Mouse (Mus musculus) CH12.LX (cell line): ENCODE measurements around the gene Cc2d2a. TPM values are rescaled to one million over a fixed set of nuclear protein-coding genes. Genes with fewer than 3 reads are reported as not detected.

ENCODE experiments used
- DNase-seq: peaks from one replicate; pipeline ENCODE4 v3.0.0-alpha.2; 2013; ENCODE audit errors: extremely low read depth
- H3K27ac ChIP-seq: 2 replicates; pipeline ENCODE4 v1.5.1; 2012; ENCODE audit warnings: low read depth, mild to moderate bottlenecking, control low read depth, moderate library complexity; ENCODE audit not compliant: insufficient read depth
- H3K27me3 ChIP-seq: replicated peaks from 2 replicates; pipeline ENCODE3; 2012; ENCODE audit warnings: inconsistent platforms
- H3K36me3 ChIP-seq, 2 experiments: replicated peaks in 1 of 2; 2 replicates each; pipeline versions ENCODE3 to v1.6.1; 2012; ENCODE audit warnings: inconsistent platforms in 1 of 2, low read length in 1 of 2, mild to moderate bottlenecking in 1 of 2, mixed read lengths in 1 of 2, moderate library complexity in 1 of 2; ENCODE audit not compliant: control insufficient read depth in 1 of 2, insufficient read depth in 1 of 2
- H3K4me1 ChIP-seq, 2 experiments: 2 replicates each; pipeline ENCODE4 v1.6.1; 2012; ENCODE audit warnings: inconsistent platforms in 1 of 2, moderate library complexity in 1 of 2; ENCODE audit not compliant: insufficient read depth in 2 of 2, control insufficient read depth in 1 of 2
- H3K4me2 ChIP-seq: 2 replicates; pipeline ENCODE4 v1.6.1; 2012; ENCODE audit warnings: low read depth, mild to moderate bottlenecking, control low read depth; ENCODE audit not compliant: poor library complexity, insufficient read depth, severe bottlenecking
- H3K4me3 ChIP-seq, 3 experiments: fragments of 150-350 bp in 1 of 3; sonication (generic) in 1 of 3; replicated peaks in 1 of 3; 2 replicates each; pipeline versions ENCODE3 to v1.5.1; 2011 to 2012; ENCODE audit warnings: low read depth in 2 of 3, low read length in 2 of 3, mild to moderate bottlenecking in 2 of 3, moderate library complexity in 2 of 3, control low read depth in 1 of 3, improper control_type of control experiment in 1 of 3, inconsistent platforms in 1 of 3, mixed read lengths in 1 of 3; ENCODE audit not compliant: poor library complexity in 1 of 3
- H3K79me2 ChIP-seq: replicated peaks from 2 replicates; pipeline ENCODE4 v1.6.1; 2012; ENCODE audit warnings: mild to moderate bottlenecking, moderate library complexity; ENCODE audit not compliant: control insufficient read depth, poor library complexity, insufficient read depth, severe bottlenecking; ENCODE audit errors: extremely low read depth
- H3K9ac ChIP-seq: 2 replicates; pipeline ENCODE4 v1.6.1; 2012; ENCODE audit warnings: low read depth, mild to moderate bottlenecking, control low read depth, moderate library complexity; ENCODE audit not compliant: insufficient read depth
- H3K9me3 ChIP-seq: replicated peaks from 2 replicates; pipeline ENCODE3; 2012; ENCODE audit warnings: low read length, inconsistent platforms, mixed read lengths
- BHLHE40 ChIP-seq: IDR thresholded peaks from 2 replicates; pipeline ENCODE4 v1.6.1; 2011; ENCODE audit warnings: mild to moderate bottlenecking, low read depth, low read length, improper control_type of control experiment
- CHD1 ChIP-seq: IDR thresholded peaks from 2 replicates; pipeline ENCODE4 v1.6.1; 2012; ENCODE audit warnings: low read depth, low read length, improper control_type of control experiment, inconsistent platforms
- CHD2 ChIP-seq: IDR thresholded peaks from 2 replicates; pipeline ENCODE4 v1.6.1; 2011; ENCODE audit warnings: low read length, improper control_type of control experiment
- E2F4 ChIP-seq: IDR thresholded peaks from 2 replicates; pipeline ENCODE4 v1.6.1; 2011; ENCODE audit warnings: low read depth, low read length, improper control_type of control experiment; ENCODE audit not compliant: insufficient replicate concordance
- ELF1 ChIP-seq: IDR thresholded peaks from 2 replicates; pipeline ENCODE4 v1.6.1; 2014; ENCODE audit warnings: low read depth, mild to moderate bottlenecking, inconsistent platforms, low read length, improper control_type of control experiment
- ETS1 ChIP-seq: conservative IDR thresholded peaks from 2 replicates; pipeline ENCODE4 v1.6.1; 2012; ENCODE audit warnings: low read depth, mild to moderate bottlenecking, inconsistent platforms, low read length, improper control_type of control experiment, moderate library complexity
- GABPA ChIP-seq: IDR thresholded peaks from 2 replicates; pipeline ENCODE4 v1.6.1; 2012; ENCODE audit warnings: low read depth, low read length, improper control_type of control experiment, inconsistent platforms; ENCODE audit not compliant: insufficient replicate concordance
- HCFC1 ChIP-seq: IDR thresholded peaks from 2 replicates; pipeline ENCODE4 v1.6.1; 2012; ENCODE audit warnings: low read depth, mild to moderate bottlenecking, inconsistent platforms, low read length, improper control_type of control experiment
- IRF4 ChIP-seq: IDR thresholded peaks from 2 replicates; pipeline ENCODE4 v1.6.1; 2014; ENCODE audit warnings: low read depth, mild to moderate bottlenecking, inconsistent platforms, low read length, improper control_type of control experiment
- JUN ChIP-seq: IDR thresholded peaks from 2 replicates; pipeline ENCODE4 v1.6.1; 2011; ENCODE audit warnings: low read depth, mild to moderate bottlenecking, low read length, improper control_type of control experiment, moderate library complexity; ENCODE audit not compliant: insufficient read depth
- JUND ChIP-seq: conservative IDR thresholded peaks from 2 replicates; pipeline ENCODE4 v1.6.1; 2011; ENCODE audit warnings: low read depth, low read length, improper control_type of control experiment
- KAT2A ChIP-seq: IDR thresholded peaks from 2 replicates; pipeline ENCODE4 v1.6.1; 2012; ENCODE audit warnings: low read length, improper control_type of control experiment, inconsistent platforms; ENCODE audit not compliant: insufficient replicate concordance
- MAFK ChIP-seq: IDR thresholded peaks from 2 replicates; pipeline ENCODE4 v1.6.1; 2011; ENCODE audit warnings: low read length, improper control_type of control experiment; ENCODE audit not compliant: insufficient replicate concordance
- MAX ChIP-seq: IDR thresholded peaks from 2 replicates; pipeline ENCODE4 v1.6.1; 2011; ENCODE audit warnings: low read length, improper control_type of control experiment
- MAZ ChIP-seq: IDR thresholded peaks from 2 replicates; pipeline ENCODE4 v1.6.1; 2012; ENCODE audit warnings: low read depth, mild to moderate bottlenecking, inconsistent platforms, low read length, improper control_type of control experiment, moderate library complexity
- MXI1 ChIP-seq: IDR thresholded peaks from 2 replicates; pipeline ENCODE4 v1.6.1; 2011; ENCODE audit warnings: mild to moderate bottlenecking, low read depth, low read length, improper control_type of control experiment
- NELFE ChIP-seq: IDR thresholded peaks from 2 replicates; pipeline ENCODE4 v1.6.1; 2011; ENCODE audit warnings: low read depth, low read length, improper control_type of control experiment
- NRF1 ChIP-seq: IDR thresholded peaks from 2 replicates; pipeline ENCODE4 v1.6.1; 2014; ENCODE audit warnings: low read depth, mild to moderate bottlenecking, inconsistent platforms, low read length, improper control_type of control experiment, moderate library complexity
- POLR2A ChIP-seq: IDR thresholded peaks from 2 replicates; pipeline ENCODE4 v1.6.1; 2011; ENCODE audit warnings: low read depth, mild to moderate bottlenecking, improper control_type of control experiment, low read length
- POLR2AphosphoS2 ChIP-seq: IDR thresholded peaks from 2 replicates; pipeline ENCODE4 v1.6.1; 2011; ENCODE audit warnings: low read depth, low read length, improper control_type of control experiment
- RAD21 ChIP-seq: IDR thresholded peaks from 2 replicates; pipeline ENCODE4 v1.6.1; 2011; ENCODE audit warnings: low read depth, mild to moderate bottlenecking, low read length, improper control_type of control experiment, moderate library complexity
- RCOR1 ChIP-seq: conservative IDR thresholded peaks from 2 replicates; pipeline ENCODE4 v1.6.1; 2012; ENCODE audit warnings: low read depth, mild to moderate bottlenecking, inconsistent platforms, low read length, improper control_type of control experiment
- SIN3A ChIP-seq: IDR thresholded peaks from 2 replicates; pipeline ENCODE4 v1.6.1; 2012; ENCODE audit warnings: low read length, improper control_type of control experiment, inconsistent platforms
- SMC3 ChIP-seq: IDR thresholded peaks from 2 replicates; pipeline ENCODE4 v1.6.1; 2011; ENCODE audit warnings: low read depth, low read length, improper control_type of control experiment
- TBP ChIP-seq: conservative IDR thresholded peaks from 2 replicates; pipeline ENCODE4 v1.6.1; 2011; ENCODE audit warnings: low read depth, low read length, improper control_type of control experiment
- UBTF ChIP-seq: IDR thresholded peaks from 2 replicates; pipeline ENCODE4 v1.6.1; 2012; ENCODE audit warnings: low read depth, mild to moderate bottlenecking, inconsistent platforms, low read length, improper control_type of control experiment, moderate library complexity
- USF1 ChIP-seq: IDR thresholded peaks from 2 replicates; pipeline ENCODE4 v1.6.1; 2014; ENCODE audit warnings: low read depth, mild to moderate bottlenecking, inconsistent platforms, low read length, improper control_type of control experiment
- USF2 ChIP-seq: conservative IDR thresholded peaks from 2 replicates; pipeline ENCODE4 v1.6.1; 2011; ENCODE audit warnings: low read depth, low read length, improper control_type of control experiment
- ZC3H11A ChIP-seq: IDR thresholded peaks from 2 replicates; pipeline ENCODE4 v1.6.1; 2012; ENCODE audit warnings: low read depth, mild to moderate bottlenecking, inconsistent platforms, low read length, improper control_type of control experiment
- ZKSCAN1 ChIP-seq: IDR thresholded peaks from 2 replicates; pipeline ENCODE4 v1.6.1; 2012; ENCODE audit warnings: low read depth, inconsistent platforms, low read length, improper control_type of control experiment, borderline replicate concordance
- ZMIZ1 ChIP-seq: IDR thresholded peaks from 2 replicates; pipeline ENCODE4 v1.6.1; 2012; ENCODE audit warnings: low read depth, mild to moderate bottlenecking, inconsistent platforms, low read length, improper control_type of control experiment
- ZNF384 ChIP-seq: IDR thresholded peaks from 2 replicates; pipeline ENCODE4 v1.6.1; 2012; ENCODE audit warnings: low read depth, low read length, improper control_type of control experiment, inconsistent platforms
- dilution Hi-C: fragments of 300-500 bp; cut with MboI; formaldehyde crosslinking; loops from 2 replicates; pipeline ENCODE4 v1.14.3; 2020; ENCODE audit warnings: low sequenced_read_pairs; ENCODE audit not compliant: extremely low pct_unique_long_range_greater_than_20kb, extremely low pct_ligation_motif_present
- in situ Hi-C: fragments of 300-500 bp; cut with MboI; formaldehyde crosslinking; loops from 3 replicates; pipeline ENCODE4 v1.14.3; 2019; ENCODE audit warnings: low sequenced_read_pairs, low pct_ligation_motif_present, low pct_unique_long_range_greater_than_20kb, mixed read lengths
- polyA plus RNA-seq: library from polyadenylated mRNA; unstranded; fragments of >175 nt; gene quantifications from 2 replicates; pipeline ENCODE4 v1.2.1, GENCODE M21; 2012; ENCODE audit warnings: low read depth; ENCODE audit not compliant: insufficient read length
- total RNA-seq, 2 experiments: library from RNA; depleted of rRNA; stranded (reverse); fragments of 300-350 nt in 1 of 2; fragments of >200 nt in 1 of 2; gene quantifications; 2 replicates each; pipeline ENCODE4 v1.2.3; 2012 to 2014

The Cc2d2a gene
- total and polyA plus RNA-seq, 3 experiments, result 0.04 to 0.12 TPM; not detected in 1

GRCm38 (mm10) chr5:43778583-43778982 is 116.4 kb downstream of the Cc2d2a start:
- Histone ChIP-seq H3K9me3 (no peaks in the 10 kb centered on the region), H3K9ac (no peak overlapping the region), H3K27ac (no peak overlapping the region), H3K4me2 (no peak overlapping the region), H3K79me2 (peaks cover 35% of the 10 kb centered on the region), H3K4me1 (peaks cover 0 to 45% of the 10 kb centered on the region in 2 experiments; a peak in 2 of 4 replicates), H3K27me3 (no peaks in the 10 kb centered on the region), H3K4me3 (no peak overlapping the region), H3K36me3 (peaks cover 0 to 4% of the 10 kb centered on the region in 2 experiments)
- no peak for TF ChIP-seq SIN3A
- TF ChIP-seq GABPA, result no peak
- no peak for TF ChIP-seq RAD21
- TF ChIP-seq CHD1, result no peak
- TF ChIP-seq POLR2A, result no peak
- TF ChIP-seq ZKSCAN1, result no peak
- TF ChIP-seq JUND, result no peak
- no peak for TF ChIP-seq TBP
- TF ChIP-seq ZC3H11A, result no peak
- no peak for TF ChIP-seq MAFK
- TF ChIP-seq NELFE, result no peak
- no peak for TF ChIP-seq POLR2AphosphoS2
- TF ChIP-seq CHD2, result no peak
- no peak for TF ChIP-seq MXI1
- TF ChIP-seq ZMIZ1, result no peak
- no peak for TF ChIP-seq JUN
- TF ChIP-seq IRF4, result no peak
- no peak for TF ChIP-seq MAZ
- dilution Hi-C loops, result no loop called here
- DNase-seq, result no peak
- in situ Hi-C loops, result no loop called here

GRCm38 (mm10) chr5:43781423-43781976 is 119.4 kb downstream of the Cc2d2a start:
- Histone ChIP-seq H3K27ac (peak overlapping the region; percentile 53; the same call in 1 of the 2 replicates), H3K4me2 (peak overlapping the region; percentile 67), H3K4me3 (peak overlapping the region; percentile 78 to 94 (median 94)), H3K4me1 (peaks cover 0 to 41% of the 10 kb centered on the region in 2 experiments; a peak in 2 of 4 replicates), H3K9ac (peak overlapping the region; percentile 89), H3K79me2 (peaks cover 29% of the 10 kb centered on the region), H3K9me3 (no peaks in the 10 kb centered on the region), H3K27me3 (no peaks in the 10 kb centered on the region), H3K36me3 (peaks cover 0 to 4% of the 10 kb centered on the region in 2 experiments)
- in situ Hi-C loops (no loop called here), dilution Hi-C loops (no loop called here)
- peak; percentile 23 for DNase-seq
- TF ChIP-seq USF2 (no peak), RAD21 (no peak), JUN (no peak), E2F4 (no peak), RCOR1 (no peak), SIN3A (peak; percentile 63; the same call in 1 of the 2 replicates), MAZ (no peak), ZMIZ1 (no peak), ZC3H11A (no peak), NRF1 (no peak), MAFK (no peak), BHLHE40 (no peak), ETS1 (no peak), TBP (no peak), USF1 (no peak), MAX (0 out of 2 replicates have a peak, but pooled peaks have one; percentile 9), UBTF (peak; percentile 73), HCFC1 (no peak), KAT2A (no peak), ZNF384 (no peak), SMC3 (no peak), ELF1 (no peak)
